In genomic region chr5:31252151-31252550, GRCm38 (mm10) we compare ENCODE assay signal across 9 mouse cellular contexts. TPM values are rescaled to one million over a fixed set of nuclear protein-coding genes. Genes with fewer than 3 reads are reported as not detected.
DNase-seq lines count a peak whose midpoint lies in the region; ATAC-seq and TF ChIP-seq lines count a peak whose summit lies in the region.
"Had no signal": no experiment of that assay in that cellular context is flagged by ENCODE, and none has a peak within 500 bp of the region (broad histone marks: within the 10 kb centered on the region; RNA-seq: fewer than 3 reads in every experiment).

No protein-coding gene starts in this region.

- peak overlapping the region; percentile 89 for H3K27ac ChIP-seq in testis, adult 2 months (ENCODE audit: control insufficient read depth, insufficient read depth, low read depth, low read length)
- no peak overlapping the region for H3K27ac ChIP-seq in liver, embryonic 12.5 days

- no peak for TF ChIP-seq POLR2A in testis, adult 2 months (IDR thresholded peaks at IDR 0.05; ENCODE audit: control insufficient read depth, low read depth, low read length)

- H3K4me1 ChIP-seq in testis, adult 2 months (ENCODE audit: control insufficient read depth, insufficient read depth, low read length): peaks cover 11% of the 10 kb centered on the region
- peaks cover 27% of the 10 kb centered on the region for H3K4me1 ChIP-seq in liver, embryonic 12.5 days

- intact Hi-C loops in heart, postnatal 10 days (cut with DNase I): no loop called here

- peaks cover 9% of the 10 kb centered on the region for H3K36me3 ChIP-seq in testis, adult 2 months (ENCODE audit: control insufficient read depth, insufficient read depth, low read length)
- peaks cover 77% of the 10 kb centered on the region for H3K36me3 ChIP-seq in liver, embryonic 12.5 days

- no peaks in the 10 kb centered on the region for H3K27me3 ChIP-seq in testis, adult 2 months (ENCODE audit: control insufficient read depth, insufficient read depth, low read length)
- no peaks in the 10 kb centered on the region for H3K27me3 ChIP-seq in liver, embryonic 12.5 days (replicated peaks)

- ATAC-seq in liver, embryonic 12.5 days: no peak
- ATAC-seq in erythroid progenitor cell, adult 5-6 weeks (replicated peaks; ENCODE audit: low FRiP score, poor library complexity, severe bottlenecking): no peak

- H3K9ac ChIP-seq in liver, embryonic 12.5 days: no peak overlapping the region

- no peaks in the 10 kb centered on the region for H3K9me3 ChIP-seq in liver, embryonic 12.5 days (replicated peaks)

- no peak for TF ChIP-seq CTCF in testis, adult 2 months (IDR thresholded peaks at IDR 0.05; ENCODE audit: control insufficient read depth, insufficient read depth, insufficient replicate concordance, low read depth, low read length)

- peak overlapping the region; percentile 65 for H3K4me2 ChIP-seq in liver, embryonic 12.5 days

- DNase-seq in heart, adult 11 months: peak; percentile 85
- DNase-seq in heart, postnatal 10 days: no peak
- DNase-seq in testis, postnatal 14 days (ENCODE audit: low spot score): no peak
- DNase-seq in thymus, postnatal 14 days: no peak
- DNase-seq in cerebellum, adult 8-10 months: no peak

- peak overlapping the region; percentile 92 for H3K4me3 ChIP-seq in testis, adult 2 months (ENCODE audit: control insufficient read depth, low read depth, low read length)
- peak overlapping the region; percentile 50 for H3K4me3 ChIP-seq in liver, embryonic 12.5 days

- 75% methylated on average over 10 of the region's 10 CpGs for WGBS in liver, embryonic 12.5 days (ENCODE audit: insufficient replicate concordance)

RNA-seq across cellular contexts. Expression of gene Krtcap3, which starts 0.7 kb away (rescaled TPM):
- 1 to 10 TPM; 2.1 to 2.5 TPM for total RNA-seq in heart, postnatal 10 days (2021)
- polyA plus RNA-seq in testis, adult 2 months (2012; rRNA removed): 20.9 and 23.1 TPM in 2 replicates
- polyA plus RNA-seq in liver, embryonic 12.5 days (2016; fragmentation: Nextera tagmentation; extraction: Ambion mirVana): 4.6 and 6.1 TPM in 2 replicates
- not detected in 2 replicates for total RNA-seq in erythroid progenitor cell, adult 5-6 weeks (2015; ENCODE audit: low replicate concordance)
- total RNA-seq in erythroid progenitor cell, adult 5-6 weeks (2017; ENCODE audit: low replicate concordance): not detected in 2 replicates

RNA-seq across cellular contexts. Expression of gene Gm9970, which starts 11.1 kb away (rescaled TPM):
- total RNA-seq in heart, postnatal 10 days (2021): 1 to 10 TPM in 1 of 2 experiments, not detected in 1; 1.0 TPM
- 86.1 and 103 TPM in 2 replicates for polyA plus RNA-seq in testis, adult 2 months (2012; rRNA removed)
- not detected in 2 replicates for polyA plus RNA-seq in liver, embryonic 12.5 days (2016; fragmentation: Nextera tagmentation; extraction: Ambion mirVana)
- not detected in 2 replicates for total RNA-seq in erythroid progenitor cell, adult 5-6 weeks (2015; ENCODE audit: low replicate concordance)
- total RNA-seq in erythroid progenitor cell, adult 5-6 weeks (2017; ENCODE audit: low replicate concordance): not detected in 2 replicates
- polyA plus RNA-seq: frontal cortex, adult 2 months had no signal

RNA-seq across cellular contexts. Expression of gene Nrbp1, which starts 11.5 kb away (rescaled TPM):
- 10 to 100 TPM; 83.8 to 85.2 TPM for total RNA-seq in heart, postnatal 10 days (2021)
- polyA plus RNA-seq in testis, adult 2 months (2012; rRNA removed): 62.5 and 64.2 TPM in 2 replicates
- polyA plus RNA-seq in liver, embryonic 12.5 days (2016; fragmentation: Nextera tagmentation; extraction: Ambion mirVana): 60.1 and 64.8 TPM in 2 replicates
- 22.2 and 45.4 TPM in 2 replicates for total RNA-seq in erythroid progenitor cell, adult 5-6 weeks (2015; ENCODE audit: low replicate concordance)
- total RNA-seq in erythroid progenitor cell, adult 5-6 weeks (2017; ENCODE audit: low replicate concordance): 39.4 and 44.4 TPM in 2 replicates

RNA-seq across cellular contexts. Expression of gene Ppm1g, which starts 31.7 kb away (rescaled TPM):
- 10 to 100 TPM; 70.1 to 86.9 TPM for total RNA-seq in heart, postnatal 10 days (2021)
- 392 and 429 TPM in 2 replicates for polyA plus RNA-seq in testis, adult 2 months (2012; rRNA removed)
- 195 and 204 TPM in 2 replicates for polyA plus RNA-seq in liver, embryonic 12.5 days (2016; fragmentation: Nextera tagmentation; extraction: Ambion mirVana)
- total RNA-seq in erythroid progenitor cell, adult 5-6 weeks (2015; ENCODE audit: low replicate concordance): 166 and 178 TPM in 2 replicates
- 214 and 223 TPM in 2 replicates for total RNA-seq in erythroid progenitor cell, adult 5-6 weeks (2017; ENCODE audit: low replicate concordance)

RNA-seq across cellular contexts. Expression of gene Ift172, which starts 38.8 kb away (rescaled TPM):
- 10 to 100 TPM; 34.1 to 40.4 TPM for total RNA-seq in heart, postnatal 10 days (2021)
- 439 and 454 TPM in 2 replicates for polyA plus RNA-seq in testis, adult 2 months (2012; rRNA removed)
- polyA plus RNA-seq in liver, embryonic 12.5 days (2016; fragmentation: Nextera tagmentation; extraction: Ambion mirVana): 8.7 and 10.3 TPM in 2 replicates
- total RNA-seq in erythroid progenitor cell, adult 5-6 weeks (2015; ENCODE audit: low replicate concordance): 2.9 and 10.5 TPM in 2 replicates
- total RNA-seq in erythroid progenitor cell, adult 5-6 weeks (2017; ENCODE audit: low replicate concordance): 5.7 and 10.3 TPM in 2 replicates
